Mouse (Mus musculus): Measurements from ENCODE around the gene Lenep.
A peak's percentile ranks its signal among the peaks of the same experiment; 100 is the strongest.

The Lenep gene

GRCm38 (mm10) chr3:89390699-89391662 lies 11.6 kb downstream of the Lenep start:
- DNase-seq = peak; percentile 56

DNA sequence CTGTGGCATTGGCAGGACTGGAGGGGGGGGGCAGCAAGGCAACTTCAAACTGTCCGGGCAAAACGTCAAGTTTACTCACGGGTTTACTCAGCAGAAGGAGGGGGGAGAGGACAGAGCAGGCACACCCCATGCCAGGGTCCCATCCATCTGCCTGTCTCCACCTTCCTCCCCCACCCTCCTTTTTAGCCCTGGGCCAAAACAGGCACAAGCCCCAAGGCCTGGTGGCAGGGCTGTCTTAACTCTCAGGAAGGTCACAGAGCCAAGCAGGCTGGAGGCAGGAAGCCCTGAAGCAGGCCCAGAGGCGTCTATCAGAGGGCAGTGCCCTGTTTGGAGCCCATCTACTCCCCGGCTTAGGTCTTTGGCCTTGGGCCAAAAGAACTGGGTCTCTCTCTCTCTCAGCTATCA lies 12.5 kb downstream of the Lenep start:
- peak; percentile 21 for DNase-seq

- peak; percentile 56 for DNase-seq
Measured at GRCm38 (mm10) chr3:89388901-89389740, 13.5 kb downstream of the Lenep start.

DNA sequence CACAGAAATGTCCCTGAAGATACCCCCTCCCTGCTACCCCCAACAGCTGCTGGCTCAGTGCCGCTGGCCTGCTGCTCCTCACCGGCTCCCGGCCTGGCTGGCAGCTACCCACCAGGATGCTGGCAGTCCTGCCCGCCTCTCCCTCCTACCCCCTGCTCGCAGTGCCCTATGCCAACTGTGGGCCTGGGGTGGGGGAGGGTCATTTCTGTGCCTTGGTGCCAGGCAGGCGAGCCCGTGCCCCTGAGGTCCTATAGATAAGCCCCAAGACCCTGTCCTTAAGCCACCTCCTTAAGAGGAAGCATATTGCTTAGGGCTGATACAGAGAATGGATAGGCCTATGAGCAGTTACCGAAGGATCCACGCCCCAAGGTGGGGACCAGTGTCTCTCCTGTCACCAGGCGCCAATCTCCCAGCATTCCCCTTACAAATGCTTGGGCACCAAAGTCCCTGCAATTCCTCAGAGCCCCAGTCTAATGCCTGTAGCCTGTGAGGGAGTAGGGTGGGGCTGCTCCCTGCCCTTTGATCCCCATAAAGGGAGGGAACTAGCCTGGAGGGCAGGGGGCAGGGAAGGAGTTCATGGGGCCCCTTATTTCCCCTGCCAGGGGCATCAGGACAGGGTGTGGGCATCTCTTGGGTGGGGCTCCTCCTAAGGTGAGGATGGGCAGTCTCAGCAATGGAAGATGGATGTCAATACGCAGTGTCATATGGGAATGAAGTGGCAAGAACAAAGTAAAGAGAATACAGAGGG lies 14.3 kb downstream of the Lenep start:
- DNase-seq = no peak

DNA sequence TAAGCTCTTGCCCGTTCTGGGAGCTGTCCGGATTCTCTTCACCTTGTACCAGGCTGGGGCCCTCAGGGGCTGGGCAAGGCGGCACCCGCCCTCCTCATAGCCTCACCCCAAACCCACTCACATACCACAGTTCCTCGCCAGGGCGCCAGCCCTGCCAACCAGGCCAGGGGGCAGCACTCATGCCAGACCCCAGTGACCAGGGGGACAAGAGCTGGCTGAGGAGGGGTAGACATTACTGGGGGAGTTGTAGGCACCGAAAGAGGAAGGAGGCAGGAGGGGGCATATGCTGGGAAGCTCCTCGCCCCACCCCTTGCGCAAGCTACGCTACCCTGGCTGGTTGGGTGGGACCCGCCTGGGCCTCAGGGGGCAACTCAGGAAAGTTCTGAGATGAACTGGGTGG lies 15.0 kb downstream of the Lenep start:
- peak; percentile 23 for DNase-seq

GRCm38 (mm10) chr3:89386438-89387420 lies 15.9 kb downstream of the Lenep start:
- peak; percentile 47 for DNase-seq

GRCm38 (mm10) chr3:89385451-89385850 lies 17.1 kb downstream of the Lenep start:
- DNase-seq = peak; percentile 73

- DNase-seq = no peak
Measured at GRCm38 (mm10) chr3:89384331-89385076, 18.1 kb downstream of the Lenep start.

GRCm38 (mm10) chr3:89383651-89384255 lies 18.8 kb downstream of the Lenep start:
- no peak for DNase-seq

DNA sequence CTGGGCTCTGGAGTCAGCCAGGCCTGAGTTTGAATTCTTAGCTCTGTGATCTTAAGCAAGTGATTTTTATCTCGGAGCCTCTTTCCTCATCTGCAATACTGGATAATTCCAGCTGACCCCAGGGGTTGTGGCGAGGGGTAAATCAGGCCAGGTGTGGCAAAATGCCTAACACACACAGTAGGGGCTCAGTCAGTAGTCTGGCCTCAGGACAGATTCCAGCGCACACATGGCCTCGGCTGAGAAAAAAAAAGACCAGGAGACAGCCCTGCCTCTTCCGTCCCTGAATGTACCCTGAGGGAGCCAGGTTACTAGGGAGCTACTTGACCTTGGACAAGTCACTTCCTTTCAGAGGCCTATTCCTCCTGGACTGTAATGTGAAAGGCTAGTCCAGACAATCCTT lies 19.6 kb downstream of the Lenep start:
- no peak for DNase-seq

DNA sequence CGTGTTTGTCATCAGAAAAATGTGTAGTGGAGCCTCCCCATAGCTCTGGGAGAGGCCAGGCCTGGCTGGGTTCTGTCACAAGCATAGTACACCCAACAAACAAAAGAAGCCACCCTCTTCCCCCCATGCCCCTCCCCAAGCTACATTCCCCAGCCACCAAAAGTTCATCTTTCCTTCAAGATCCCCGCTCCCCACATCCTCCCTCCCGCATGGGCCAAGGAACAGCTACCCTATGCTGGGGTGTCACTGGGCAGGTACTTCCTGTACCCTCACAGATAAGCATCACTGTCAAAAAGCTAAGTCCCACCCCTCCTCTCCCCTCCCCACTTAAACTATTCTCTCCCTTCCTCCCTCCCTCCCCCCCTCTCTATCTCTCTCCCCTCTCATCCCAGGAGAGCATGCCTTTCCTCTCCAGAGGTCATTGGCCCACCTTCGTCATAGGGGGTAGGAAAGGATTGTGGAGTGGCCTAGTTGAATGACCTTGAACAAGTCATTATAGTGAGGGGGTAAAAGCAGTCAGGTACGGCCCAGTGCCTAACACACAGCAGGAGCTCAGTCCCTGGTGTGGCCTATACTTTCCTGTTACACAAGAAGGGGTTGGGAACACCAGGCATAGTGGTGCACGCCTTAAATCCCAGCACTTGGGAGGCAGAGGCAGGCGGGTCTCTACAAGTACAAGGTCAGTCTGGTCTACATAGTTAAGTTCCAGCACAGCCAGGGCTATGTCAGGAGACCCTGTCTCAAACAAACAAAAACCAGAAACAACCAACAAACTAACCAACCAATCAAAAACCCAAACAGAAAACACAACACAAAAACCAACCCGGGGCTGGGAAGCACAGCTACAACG lies 20.3 kb downstream of the Lenep start:
- DNase-seq = peak; percentile 36

GRCm38 (mm10) chr3:89381233-89381632 lies 21.4 kb downstream of the Lenep start:
- no peak for DNase-seq

GRCm38 (mm10) chr3:89380711-89381110 lies 21.9 kb downstream of the Lenep start:
- no peak for DNase-seq

GRCm38 (mm10) chr3:89380291-89380690 lies 22.3 kb downstream of the Lenep start:
- no peak for DNase-seq

DNA sequence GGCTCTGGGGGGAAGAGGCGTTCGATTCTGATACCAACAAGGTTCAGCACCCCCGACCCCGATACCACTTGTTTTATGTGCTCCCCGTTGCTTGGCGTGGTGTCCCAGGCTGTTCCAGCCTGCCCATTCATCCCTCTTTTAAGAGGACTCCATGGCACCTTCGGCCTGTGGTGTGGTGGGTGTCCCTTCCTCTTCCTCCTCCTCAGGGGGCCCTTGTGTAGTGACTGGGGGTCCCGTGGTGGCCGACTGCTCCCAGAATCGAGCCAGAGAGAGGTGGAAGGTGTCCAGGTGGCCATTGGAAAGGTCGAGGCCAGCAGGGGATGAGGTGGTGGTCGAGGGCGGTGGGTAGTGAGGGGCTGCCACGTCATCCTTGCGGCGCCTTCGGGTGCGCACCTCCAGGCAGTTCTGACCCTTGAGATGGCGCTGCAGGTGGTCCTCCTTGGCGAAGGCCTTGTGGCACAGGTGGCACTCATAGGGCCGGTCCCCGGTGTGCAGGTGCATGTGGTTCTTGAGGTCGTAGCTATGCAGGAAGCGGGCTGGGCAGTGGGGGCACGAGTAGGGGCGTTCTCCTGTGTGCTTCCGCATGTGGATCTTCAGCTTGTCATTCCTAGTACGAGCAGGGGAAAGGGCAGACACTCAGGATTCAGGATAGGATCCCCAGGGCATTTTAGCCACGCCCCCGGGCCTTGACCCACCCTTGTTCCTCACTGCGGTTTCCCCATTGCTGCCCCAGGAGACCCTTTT lies 23.0 kb downstream of the Lenep start:
- peak; percentile 58 for DNase-seq

- peak; percentile 76 for DNase-seq
Measured at GRCm38 (mm10) chr3:89378394-89379067, 24.1 kb downstream of the Lenep start.

GRCm38 (mm10) chr3:89377831-89378230 lies 24.8 kb downstream of the Lenep start:
- no peak for DNase-seq

- no peak for DNase-seq
Measured at GRCm38 (mm10) chr3:89373581-89374231, 28.9 kb downstream of the Lenep start.
